Mouse (Mus musculus) MEL (cell line): ENCODE results near the gene Zfr.

Source experiments
- CHD1 ChIP-seq: IDR thresholded peaks from 2 replicates; pipeline ENCODE4 v1.6.1; 2012; ENCODE audit warnings: low read depth, mild to moderate bottlenecking, inconsistent platforms, low read length, improper control_type of control experiment
- CTCF ChIP-seq, 3 experiments: IDR thresholded peaks in 2 of 3; conservative IDR thresholded peaks in 1 of 3; 2 replicates each; pipeline ENCODE4 v1.5.1; 2011 to 2012; ENCODE audit warnings: low read length in 3 of 3, low read depth in 2 of 3, mild to moderate bottlenecking in 2 of 3, improper control_type of control experiment in 1 of 3, inconsistent platforms in 1 of 3, mixed read lengths in 1 of 3, moderate library complexity in 1 of 3; ENCODE audit not compliant: control insufficient read depth in 1 of 3, insufficient read depth in 1 of 3, poor library complexity in 1 of 3, severe bottlenecking in 1 of 3
- EP300 ChIP-seq, 2 experiments: IDR thresholded peaks; 2 replicates each; pipeline ENCODE4 v1.6.1; 2011; ENCODE audit warnings: improper control_type of control experiment in 2 of 2, low read length in 2 of 2, low read depth in 1 of 2, mild to moderate bottlenecking in 1 of 2
- GATA1 ChIP-seq: IDR thresholded peaks from 2 replicates; pipeline ENCODE4 v1.6.1; 2011; ENCODE audit warnings: low read depth, low read length, improper control_type of control experiment
- JUND ChIP-seq: IDR thresholded peaks from 2 replicates; pipeline ENCODE4 v1.6.1; 2011; ENCODE audit warnings: low read depth, mild to moderate bottlenecking, improper control_type of control experiment, low read length
- MAX ChIP-seq: IDR thresholded peaks from 2 replicates; pipeline ENCODE4 v1.6.1; 2011; ENCODE audit warnings: low read length, improper control_type of control experiment
- MEF2A ChIP-seq: IDR thresholded peaks from 2 replicates; pipeline ENCODE4 v1.6.1; 2014; ENCODE audit warnings: low read depth, mild to moderate bottlenecking, inconsistent platforms, low read length, improper control_type of control experiment; ENCODE audit not compliant: poor library complexity, insufficient replicate concordance, severe bottlenecking; ENCODE audit errors: extremely low read depth
- POLR2A ChIP-seq, 2 experiments: IDR thresholded peaks; 2 replicates each; pipeline ENCODE4 v1.6.1; 2011 to 2012; ENCODE audit warnings: low read length in 2 of 2, mild to moderate bottlenecking in 2 of 2, control low read depth in 1 of 2, improper control_type of control experiment in 1 of 2, low read depth in 1 of 2, moderate library complexity in 1 of 2; ENCODE audit not compliant: control insufficient read depth in 1 of 2, insufficient read depth in 1 of 2, poor library complexity in 1 of 2
- POLR2AphosphoS5 ChIP-seq: IDR thresholded peaks from 2 replicates; pipeline ENCODE4 v1.6.1; 2012; ENCODE audit warnings: low read depth, borderline replicate concordance, mild to moderate bottlenecking, inconsistent platforms, low read length, moderate library complexity, mixed read lengths
- TCF12 ChIP-seq: IDR thresholded peaks from 2 replicates; pipeline ENCODE4 v1.6.1; 2014; ENCODE audit warnings: low read depth, mild to moderate bottlenecking, inconsistent platforms, low read length, improper control_type of control experiment, moderate library complexity
- USF2 ChIP-seq, 2 experiments: IDR thresholded peaks; 2 replicates each; pipeline ENCODE4 v1.6.1; 2011 to 2012; ENCODE audit warnings: improper control_type of control experiment in 2 of 2, low read length in 2 of 2, borderline replicate concordance in 1 of 2, inconsistent platforms in 1 of 2, low read depth in 1 of 2, mild to moderate bottlenecking in 1 of 2; ENCODE audit not compliant: insufficient read depth in 1 of 2
- ZC3H11A ChIP-seq: IDR thresholded peaks from 2 replicates; pipeline ENCODE4 v1.6.1; 2012; ENCODE audit warnings: low read depth, mild to moderate bottlenecking, inconsistent platforms, low read length, improper control_type of control experiment
- ZMIZ1 ChIP-seq: IDR thresholded peaks from 2 replicates; pipeline ENCODE4 v1.6.1; 2012; ENCODE audit warnings: low read depth, mild to moderate bottlenecking, inconsistent platforms, low read length, improper control_type of control experiment, moderate library complexity
- ZNF384 ChIP-seq: IDR thresholded peaks from 2 replicates; pipeline ENCODE4 v1.6.1; 2012; ENCODE audit warnings: low read depth, mild to moderate bottlenecking, inconsistent platforms, low read length, improper control_type of control experiment

GRCm38 (mm10) chr15:12084859-12085258 lies 32.8 kb upstream of the Zfr start:
- TF ChIP-seq POLR2AphosphoS5 (no peak), JUND (no peak), GATA1 (no peak), ZNF384 (peak; percentile 38; the same call in 1 of the 2 replicates), CHD1 (no peak), CTCF (IDR thresholded peaks at IDR 0.05 in 2 of 3, conservative IDR thresholded peaks at IDR 0.05 in 1 of 3; ENCODE audit: control insufficient read depth in 1 of 3, insufficient read depth in 1 of 3, low read depth in 2 of 3, low read length in 3 of 3, poor library complexity in 1 of 3, severe bottlenecking in 1 of 3) (peak; percentile 64 to 91 (median 87)), EP300 (IDR thresholded peaks at IDR 0.05; ENCODE audit: low read depth in 1 of 2, low read length in 2 of 2) (no peak), TCF12 (no peak), MEF2A (no peak), MAX (no peak), POLR2A (IDR thresholded peaks at IDR 0.05; ENCODE audit: control insufficient read depth in 1 of 2, insufficient read depth in 1 of 2, low read depth in 1 of 2, low read length in 2 of 2, poor library complexity in 1 of 2) (no peak), ZC3H11A (peak; percentile 93), ZMIZ1 (no peak), USF2 (IDR thresholded peaks at IDR 0.05; ENCODE audit: borderline replicate concordance in 1 of 2, insufficient read depth in 1 of 2, low read depth in 1 of 2, low read length in 2 of 2) (no peak)
